Mouse (Mus musculus): ENCODE results near the gene Tmigd3.

GRCm38 (mm10) chr3:105928781-105929180 lies 58.1 kb downstream of the Tmigd3 start:
- TF ChIP-seq POLR2A (IDR thresholded peaks at IDR 0.05; ENCODE audit: insufficient read depth, low read depth, low read length) (no peak), CTCF (IDR thresholded peaks at IDR 0.05) (no peak), EP300 (IDR thresholded peaks at IDR 0.05; ENCODE audit: insufficient read depth, low read depth, low read length) (no peak)

Measured in heart, adult 2 months (tissue).